13 mouse cellular contexts compared by ENCODE assay signal in genomic region chr9:96782062-96782461, GRCm38 (mm10).
DNase-seq lines count a peak whose midpoint lies in the region.
"Had no signal": no experiment of that assay in that cellular context is flagged by ENCODE, and none has a peak within 500 bp of the region (broad histone marks: within the 10 kb centered on the region; RNA-seq: fewer than 3 reads in every experiment).

No protein-coding gene starts in this region.

- peak; percentile 23 for DNase-seq in ovary, adult 18-20 months (ENCODE audit: low spot score)
- no peak for DNase-seq in ovary, postnatal 10 days (ENCODE audit: low spot score)
- DNase-seq in MN1 (ENCODE audit: low spot score): peak; percentile 80
- DNase-seq in brain, adult 2 months (ENCODE audit: low read depth, low spot score): peak; percentile 72
- DNase-seq in urinary bladder, postnatal 25 days (ENCODE audit: low spot score): no peak
- no peak for DNase-seq in c-Kit-positive CD71-positive TER-119-positive erythroid progenitor cells, embryonic 14.5 days (ENCODE audit: low spot score)
- DNase-seq in heart, adult 11 months: no peak
- DNase-seq: cerebellum, adult 9-10 months; gastrocnemius, postnatal 25 days; kidney, adult 2 months; kidney, postnatal 10 days; lung, postnatal 36 days; thymus, postnatal 14 days had no signal

Comparison
In these comparisons a context has a peak if more than half of its experiments do, and no peak if none do; other contexts are left out.
1. DNase-seq: peak in ovary, adult 18-20 months (single experiment), MN1 (single experiment) and brain, adult 2 months (single experiment); none in ovary, postnatal 10 days (single experiment), urinary bladder, postnatal 25 days (single experiment), c-Kit-positive CD71-positive TER-119-positive erythroid progenitor cells, embryonic 14.5 days (single experiment) and heart, adult 11 months (single experiment).